Mouse (Mus musculus): ENCODE measurements around the gene Tnip2.

DNA sequence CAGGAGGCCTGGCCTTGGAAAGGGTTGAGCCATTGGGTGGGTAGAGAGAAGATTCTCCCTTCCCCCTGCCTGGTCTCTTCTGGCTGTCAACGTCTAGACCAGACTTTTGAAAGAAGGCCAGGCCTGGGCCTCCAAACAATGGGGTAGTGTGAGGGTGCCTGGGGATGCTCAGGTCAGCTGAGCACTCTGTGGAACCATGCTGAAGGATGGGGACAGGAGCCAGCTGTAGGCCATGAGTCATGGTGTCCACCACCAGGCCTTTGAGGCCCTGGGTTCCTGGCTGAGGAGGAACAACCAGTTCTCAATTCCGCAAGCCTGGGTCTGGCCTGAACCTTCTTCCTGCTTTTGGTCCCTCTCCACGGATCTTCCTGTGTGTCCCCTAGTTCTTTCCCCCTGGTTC is 20.0 kb upstream of the Tnip2 start:
- TF ChIP-seq CTCF (IDR thresholded peaks at IDR 0.05; ENCODE audit: borderline replicate concordance, control insufficient read depth, extremely low read depth, insufficient read depth, low read length, poor library complexity) (no peak), POLR2A (IDR thresholded peaks at IDR 0.05; ENCODE audit: control insufficient read depth, extremely low read depth, insufficient read depth, low read length, poor library complexity) (no peak)
